Mouse (Mus musculus) liver, embryonic 12.5 days (tissue): ENCODE measurements around the gene 5330417C22Rik. TPM values are rescaled to one million over a fixed set of nuclear protein-coding genes. Genes with fewer than 3 reads are reported as not detected.
"Not testable (repeated sequence)": the region's sequence is repeated elsewhere in the genome, so short reads cannot be mapped to it uniquely, and the experiment has no call there.

Experiments
- ATAC-seq: fragments of 200-750 bp; cut with Nextera tagmentation; 2 replicates; pipeline ENCODE4 v1.8.0; 2017; ENCODE audit warnings: moderate number of reproducible peaks, mild to moderate bottlenecking, moderate library complexity
- H3K27ac ChIP-seq: fragments of 300-500 bp; sonication (generic); 2 replicates; pipeline ENCODE4 v1.5.1; 2016; ENCODE audit warnings: mild to moderate bottlenecking
- H3K27me3 ChIP-seq: fragments of 300-500 bp; sonication (generic); replicated peaks from 2 replicates; pipeline ENCODE4 v1.6.1; 2016; ENCODE audit warnings: mild to moderate bottlenecking, moderate library complexity
- H3K36me3 ChIP-seq: fragments of 300-500 bp; sonication (generic); 2 replicates; pipeline ENCODE4 v1.6.1; 2016; ENCODE audit warnings: mild to moderate bottlenecking, moderate library complexity
- H3K4me1 ChIP-seq: fragments of 300-500 bp; sonication (generic); 2 replicates; pipeline ENCODE4 v1.6.1; 2016
- H3K4me2 ChIP-seq: fragments of 300-500 bp; sonication (generic); 2 replicates; pipeline ENCODE4 v1.6.1; 2016; ENCODE audit warnings: mild to moderate bottlenecking, moderate library complexity
- H3K4me3 ChIP-seq: fragments of 300-500 bp; sonication (generic); 2 replicates; pipeline ENCODE4 v1.5.1; 2016; ENCODE audit warnings: mild to moderate bottlenecking, moderate library complexity
- H3K9ac ChIP-seq: fragments of 300-500 bp; sonication (generic); 2 replicates; pipeline ENCODE4 v1.6.1; 2016; ENCODE audit warnings: mild to moderate bottlenecking, moderate library complexity
- H3K9me3 ChIP-seq: fragments of 300-500 bp; sonication (generic); replicated peaks from 2 replicates; pipeline ENCODE4 v1.6.1; 2016; ENCODE audit warnings: mild to moderate bottlenecking, moderate library complexity
- WGBS: fragments of 180-500 bp; shearing (Covaris S2); methylation state at CpG from one replicate; pipeline ENCODE4 v1.1.7; 2016; ENCODE audit not compliant: insufficient replicate concordance; 5-methylcytosine and 5-hydroxymethylcytosine counted together
- polyA plus RNA-seq: library from polyadenylated mRNA; unstranded; fragments of >200 nt; fragmentation: Nextera tagmentation; extraction: Ambion mirVana; gene quantifications from 2 replicates; pipeline ENCODE4 v1.2.1, GENCODE M21; 2016

5330417C22Rik gene
- polyA plus RNA-seq, result 0.08 and 0.13 TPM in 2 replicates

DNA sequence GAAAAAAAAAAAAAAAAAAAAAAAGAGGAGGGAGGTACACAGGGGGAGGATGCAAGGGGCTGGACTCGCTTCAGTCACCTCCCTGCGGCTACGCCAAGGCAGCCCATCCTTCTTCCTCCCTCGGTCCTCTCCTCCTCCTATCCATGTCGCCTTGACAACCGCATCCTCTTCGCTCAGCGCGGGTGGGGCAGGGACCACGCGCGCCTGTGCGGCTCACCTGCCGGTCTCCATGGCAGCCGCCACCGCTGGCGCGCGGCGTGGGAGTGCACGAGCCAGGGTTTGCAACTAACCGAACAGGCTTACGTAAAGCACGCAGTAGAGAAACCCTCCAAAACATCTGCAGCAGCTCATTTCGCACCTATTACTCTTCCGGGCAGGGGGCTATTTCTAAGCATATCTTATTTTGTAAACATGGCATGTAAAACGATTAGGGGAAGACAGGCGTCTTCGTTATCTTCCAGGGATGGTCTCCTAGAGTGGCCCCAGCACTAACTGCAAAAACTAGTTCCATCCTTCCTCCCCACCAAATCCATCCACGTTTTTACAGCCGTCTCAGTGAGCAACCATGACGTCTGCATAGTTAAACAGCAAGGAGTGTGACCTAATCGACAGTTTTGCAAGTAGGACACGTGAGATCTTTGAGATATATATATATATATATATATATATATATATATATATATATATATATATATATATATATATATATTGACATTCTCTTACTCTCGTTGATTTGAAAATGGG, at the start of gene 5330417C22Rik:
Gene 5330417C22Rik, minus strand, starts transcription at position 20 of the 744 bp plus-strand sequence.
- peaks cover 13% of the 10 kb centered on the region for H3K4me1 ChIP-seq
- H3K27me3 ChIP-seq, result peaks cover 63% of the 10 kb centered on the region
- no peak; the same call in 1 of the 2 replicates for ATAC-seq
- H3K9ac ChIP-seq, result no peak within 1 kb of the TSS
- H3K9me3 ChIP-seq, result no peaks in the 10 kb centered on the region
- peak within 1 kb of the TSS; percentile 40 for H3K4me3 ChIP-seq
- H3K36me3 ChIP-seq, result no peaks in the 10 kb centered on the region
- H3K4me2 ChIP-seq, result peak within 1 kb of the TSS; percentile 57
- H3K27ac ChIP-seq, result no peak within 1 kb of the TSS
- whole genome bisulfite sequencing, result 5% methylated on average over 34 of the region's 35 CpGs

DNA sequence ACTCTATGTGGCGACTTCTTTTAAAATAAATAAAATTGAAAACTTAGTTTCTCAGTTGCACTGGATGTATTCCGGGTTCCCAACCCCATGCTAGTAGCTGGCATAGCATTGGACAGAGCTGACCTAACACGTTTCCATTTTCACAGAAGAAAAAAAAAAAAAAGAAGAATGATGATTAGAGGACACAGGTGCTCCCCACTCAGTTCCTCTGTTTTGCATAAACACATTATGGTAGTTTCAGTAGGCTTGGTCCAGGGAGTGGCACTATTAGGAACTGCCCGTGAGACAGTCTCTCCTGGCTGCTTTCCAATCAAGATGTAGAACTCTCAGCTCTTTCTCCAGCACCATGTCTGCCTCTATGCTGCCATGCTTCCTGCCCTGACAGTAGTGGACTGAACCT, 48.2 kb upstream of the 5330417C22Rik start:
- 61% methylated on average over 4 of the region's 4 CpGs for WGBS
- Histone ChIP-seq H3K4me1 (no peaks in the 10 kb centered on the region), H3K36me3 (no peaks in the 10 kb centered on the region; the same call in 1 of the 2 replicates), H3K4me2 (no peak overlapping the region), H3K27ac (no peak overlapping the region), H3K4me3 (no peak overlapping the region), H3K27me3 (no peaks in the 10 kb centered on the region), H3K9me3 (no peaks in the 10 kb centered on the region), H3K9ac (no peak overlapping the region)
- ATAC-seq, result no peak

DNA sequence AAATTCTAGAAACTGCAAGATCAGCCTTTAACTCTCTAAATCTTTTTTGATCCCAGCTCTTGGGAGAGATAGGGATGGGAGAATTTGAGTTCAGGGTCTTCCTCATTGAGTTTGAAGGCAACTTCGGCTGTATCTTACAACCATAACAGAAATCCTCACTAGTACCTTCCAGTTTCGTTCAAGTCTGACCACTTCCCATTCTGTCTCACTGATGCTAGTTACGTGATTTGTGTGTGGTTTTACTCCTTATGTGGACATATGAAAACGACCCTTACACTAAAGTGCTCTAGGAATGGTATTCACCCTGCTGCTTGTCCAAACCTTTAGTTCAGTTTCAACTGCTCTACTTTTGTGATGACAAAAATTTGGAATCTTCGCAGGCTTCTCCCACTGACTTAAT, 37.7 kb upstream of the 5330417C22Rik start:
- Histone ChIP-seq H3K4me2 (0 out of 2 replicates have a peak overlapping the region, but pooled peaks have one; percentile 85), H3K27ac (no peak overlapping the region), H3K4me1 (peaks cover 34% of the 10 kb centered on the region), H3K9ac (no peak overlapping the region; the same call in 1 of the 2 replicates), H3K36me3 (peaks cover 16% of the 10 kb centered on the region), H3K9me3 (no peaks in the 10 kb centered on the region), H3K27me3 (0 out of 2 replicates have a peak, but pooled peaks cover 2% of the 10 kb centered on the region), H3K4me3 (no peak overlapping the region)
- no peak for ATAC-seq
- WGBS, result 65% methylated on average over 5 of the region's 5 CpGs

DNA sequence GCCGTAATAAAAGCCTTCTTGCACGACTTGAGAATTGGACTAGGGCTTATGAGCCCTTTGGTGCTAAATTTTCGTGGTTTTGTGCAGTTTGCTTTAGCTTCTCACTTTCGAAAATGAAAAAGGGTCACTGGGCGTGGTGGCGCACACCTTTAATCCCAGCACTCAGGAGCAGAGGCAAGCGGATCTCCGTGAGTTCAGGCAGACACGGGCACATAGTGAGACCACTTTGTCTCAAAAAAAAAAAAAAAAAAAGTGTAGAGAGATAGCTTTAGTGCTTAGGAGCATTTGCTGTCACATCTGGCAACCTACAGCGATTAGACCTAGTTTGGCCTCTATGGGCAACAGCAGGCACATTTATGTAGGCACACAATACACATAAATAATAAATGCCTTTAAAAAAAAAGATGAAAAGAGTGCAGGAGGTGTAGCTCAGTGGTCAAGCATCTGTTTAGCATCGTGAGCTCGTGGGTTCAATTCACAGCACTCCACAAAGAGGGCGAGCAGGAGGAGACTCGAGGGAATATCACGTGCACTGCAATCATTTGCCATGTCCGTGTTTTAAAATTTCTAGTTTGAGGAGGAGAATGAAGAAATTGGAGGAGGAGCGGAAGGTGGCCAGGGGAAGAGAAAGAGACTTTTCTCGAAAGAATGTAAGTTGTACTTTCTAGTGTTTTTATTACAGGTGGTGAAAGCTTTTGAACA, 36.1 kb upstream of the 5330417C22Rik start:
- Histone ChIP-seq H3K27ac (peak overlapping the region; percentile 75), H3K9ac (peak overlapping the region; percentile 84), H3K4me2 (peak overlapping the region; percentile 85), H3K4me3 (peak overlapping the region; percentile 79), H3K27me3 (peaks cover 16% of the 10 kb centered on the region; the same call in 1 of the 2 replicates), H3K9me3 (no peaks in the 10 kb centered on the region), H3K36me3 (peaks cover 4% of the 10 kb centered on the region; the same call in 1 of the 2 replicates), H3K4me1 (peaks cover 34% of the 10 kb centered on the region)
- no peak for ATAC-seq
- WGBS, result 39% methylated on average over 18 of the region's 18 CpGs

DNA sequence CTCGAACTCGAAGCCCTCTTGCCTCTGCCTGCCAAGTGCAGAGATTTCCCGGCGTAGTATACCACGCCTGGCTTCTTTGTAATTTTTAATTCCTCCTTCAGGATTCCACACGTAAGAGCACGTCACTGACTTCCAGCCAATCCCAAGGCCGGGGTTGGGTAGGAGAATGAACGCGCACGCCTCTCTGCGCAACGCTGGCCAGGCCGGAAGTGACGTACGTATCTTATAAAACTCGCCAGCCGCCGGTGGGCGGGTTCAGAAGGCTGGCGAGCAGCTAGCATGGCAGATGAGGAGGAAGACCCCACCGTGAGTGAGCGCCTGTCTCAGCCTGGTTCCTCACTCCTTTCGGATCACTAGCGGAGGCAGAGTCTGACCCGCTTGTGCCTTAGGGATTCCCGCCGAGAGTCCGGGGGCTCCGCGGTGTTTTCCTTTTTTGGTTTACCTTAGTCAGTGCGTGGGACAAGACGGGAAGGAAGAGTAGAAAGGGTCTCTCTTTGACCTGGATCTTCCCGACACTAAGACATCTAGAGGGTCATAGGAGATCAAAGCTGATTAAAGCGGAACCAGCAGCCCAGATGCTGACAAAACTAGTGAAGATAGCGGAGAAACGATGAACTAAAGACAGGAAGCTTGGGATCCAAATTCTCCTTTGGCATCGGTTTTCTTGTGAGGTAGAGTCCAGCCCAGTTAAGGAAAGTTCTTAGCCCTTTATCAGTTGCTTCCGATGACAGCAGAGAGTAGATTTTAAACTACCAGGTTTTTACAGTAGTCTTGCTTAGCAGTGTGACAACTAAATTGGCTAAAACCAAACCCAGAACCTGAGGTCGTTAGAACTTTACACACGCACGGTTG, 35.3 kb upstream of the 5330417C22Rik start, which contains the start of gene Taf13:
Gene Taf13, plus strand, starts transcription at position 256 of the 852 bp plus-strand sequence.
- Histone ChIP-seq H3K9me3 (no peaks in the 10 kb centered on the region), H3K36me3 (peaks cover 4% of the 10 kb centered on the region; the same call in 1 of the 2 replicates), H3K9ac (peak within 1 kb of the TSS; percentile 84), H3K4me2 (peak within 1 kb of the TSS; percentile 85), H3K27ac (peak within 1 kb of the TSS; percentile 75), H3K4me1 (peaks cover 34% of the 10 kb centered on the region), H3K27me3 (peaks cover 16% of the 10 kb centered on the region; the same call in 1 of the 2 replicates), H3K4me3 (peak within 1 kb of the TSS; percentile 79)
- under 1% methylated on average over 42 of the region's 42 CpGs for WGBS
- peak; percentile 99 for ATAC-seq

DNA sequence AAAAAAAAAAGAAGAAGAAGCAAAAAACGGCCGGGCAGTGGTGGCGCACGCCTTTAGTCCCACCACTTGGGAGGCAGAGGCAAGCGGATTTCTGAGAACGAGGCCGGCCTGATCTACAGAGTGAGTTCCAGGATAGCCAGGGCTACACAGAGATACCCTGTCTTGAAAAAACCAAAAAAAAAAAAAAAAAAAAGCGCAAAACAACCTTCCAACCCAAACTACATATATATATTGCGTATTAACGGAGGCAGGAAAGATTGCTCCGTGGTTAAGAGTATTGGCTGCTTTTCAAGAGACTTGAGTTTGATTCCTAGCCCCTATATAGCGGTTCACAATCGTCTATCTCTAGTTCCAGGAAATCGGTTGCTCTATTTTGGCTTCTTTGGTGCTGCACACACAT, 34.5 kb upstream of the 5330417C22Rik start:
- 79% methylated on average over 14 of the region's 14 CpGs for WGBS

DNA sequence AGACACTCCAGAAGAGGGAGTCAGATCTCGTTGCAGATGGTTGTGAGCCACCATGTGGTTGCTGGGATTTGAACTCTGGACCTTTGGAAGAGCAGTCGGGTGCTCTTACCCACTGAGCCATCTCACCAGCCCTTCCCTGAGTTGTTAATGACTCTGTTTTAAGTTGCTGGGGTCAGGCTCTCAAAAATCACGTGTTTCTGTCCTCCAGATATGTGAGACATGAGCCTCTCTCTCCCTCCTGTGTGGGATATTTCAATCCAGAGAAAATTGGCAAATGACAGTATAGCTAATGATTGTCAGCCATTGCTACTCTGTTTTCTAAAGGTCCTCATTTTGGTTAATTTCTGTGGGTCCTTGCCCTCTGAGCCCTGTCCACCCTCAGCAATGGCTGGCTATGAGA, 33.3 kb upstream of the 5330417C22Rik start:
- not testable (repeated sequence) for ATAC-seq, H3K36me3 ChIP-seq, H3K4me3 ChIP-seq, H3K9me3 ChIP-seq, H3K4me2 ChIP-seq, H3K27ac ChIP-seq, H3K9ac ChIP-seq
- Histone ChIP-seq H3K27me3 (peaks cover 16% of the 10 kb centered on the region; the same call in 1 of the 2 replicates), H3K4me1 (peaks cover 29% of the 10 kb centered on the region)
- 42% methylated on average over 3 of the region's 3 CpGs for WGBS

More for the DNA sequence above, 34.5 kb upstream of the 5330417C22Rik start:
- Histone ChIP-seq H3K36me3 (peaks cover 4% of the 10 kb centered on the region; the same call in 1 of the 2 replicates), H3K9ac (0 out of 2 replicates have a peak overlapping the region, but pooled peaks have one; percentile 12), H3K27ac (no peak overlapping the region), H3K9me3 (no peaks in the 10 kb centered on the region), H3K4me2 (peak overlapping the region; percentile 85), H3K27me3 (peaks cover 16% of the 10 kb centered on the region; the same call in 1 of the 2 replicates), H3K4me1 (peaks cover 34% of the 10 kb centered on the region), H3K4me3 (peak overlapping the region; percentile 79)
- ATAC-seq, result no peak

DNA sequence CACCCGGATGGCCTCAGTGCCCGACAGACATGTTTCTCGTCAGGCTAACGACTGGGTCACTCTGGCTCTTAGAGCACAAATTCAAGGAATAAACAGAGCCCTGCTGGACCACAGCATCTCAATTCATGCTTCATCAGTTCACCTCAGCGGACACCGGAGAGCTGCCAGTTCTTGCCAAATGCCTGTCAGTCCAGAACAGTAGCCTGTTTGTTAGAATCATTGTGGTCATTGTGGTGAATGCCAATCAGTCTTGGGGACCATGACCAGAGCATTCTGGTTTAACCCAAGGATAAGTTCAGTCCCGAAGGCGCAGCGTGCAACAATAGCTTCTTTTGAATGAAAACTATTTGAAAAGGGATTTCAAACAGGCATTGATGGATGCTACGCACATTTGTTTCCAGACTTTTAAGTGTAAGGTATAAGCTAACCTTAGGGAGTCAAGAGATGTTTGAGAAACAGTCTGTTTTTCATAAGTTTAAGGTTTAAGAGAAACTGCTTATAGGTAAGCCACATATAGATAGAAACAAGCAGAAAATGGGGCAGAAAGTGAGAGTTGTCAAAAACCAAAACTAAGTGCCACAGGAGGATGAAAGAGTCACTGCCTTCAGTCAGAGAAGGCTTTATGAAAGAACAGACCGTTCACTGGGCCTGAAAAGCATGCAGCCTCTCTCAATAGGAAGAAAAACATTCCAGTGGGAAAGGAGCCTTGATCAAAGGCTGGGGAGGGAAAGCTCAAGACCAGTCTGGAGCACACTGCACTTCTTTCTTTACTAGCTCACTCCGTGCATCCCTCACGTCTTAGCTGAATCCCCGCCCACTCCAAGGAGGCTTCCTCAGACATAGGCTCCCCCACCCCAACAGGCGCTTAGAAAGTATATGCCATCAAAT, 31.9 kb upstream of the 5330417C22Rik start:
- peaks cover 22% of the 10 kb centered on the region for H3K4me1 ChIP-seq
- WGBS, result 56% methylated on average over 15 of the region's 15 CpGs
- peaks cover 16% of the 10 kb centered on the region; the same call in 1 of the 2 replicates for H3K27me3 ChIP-seq
- no peak overlapping the region for H3K27ac ChIP-seq
- H3K4me3 ChIP-seq, result no peak overlapping the region
- ATAC-seq, result no peak
- H3K4me2 ChIP-seq, result no peak overlapping the region
- no peak overlapping the region for H3K9ac ChIP-seq
- no peaks in the 10 kb centered on the region for H3K36me3 ChIP-seq
- no peaks in the 10 kb centered on the region for H3K9me3 ChIP-seq

DNA sequence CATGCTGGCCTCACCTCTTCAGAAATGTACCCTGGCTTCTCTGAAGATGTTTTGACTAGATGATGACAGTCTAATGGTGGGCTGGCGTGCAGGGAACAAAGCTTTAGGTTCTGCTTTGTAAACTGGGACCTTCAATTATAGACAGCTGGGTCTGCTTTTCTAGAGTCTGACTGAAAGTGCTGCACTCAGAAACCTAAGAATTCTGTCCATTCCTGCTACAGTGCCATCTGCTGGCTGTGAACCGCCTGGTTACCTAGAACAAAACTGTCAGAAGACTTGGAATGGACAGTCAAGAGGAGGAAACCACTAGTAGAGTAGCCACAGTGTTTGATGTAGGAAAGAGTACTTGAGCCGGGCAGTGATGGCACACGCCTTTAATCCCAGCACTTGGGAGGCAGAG, 27.0 kb upstream of the 5330417C22Rik start:
- no peak for ATAC-seq
- H3K36me3 ChIP-seq, result peaks cover 22% of the 10 kb centered on the region
- peak overlapping the region; percentile 77 for H3K4me3 ChIP-seq
- no peaks in the 10 kb centered on the region for H3K9me3 ChIP-seq
- peaks cover 7% of the 10 kb centered on the region; the same call in 1 of the 2 replicates for H3K27me3 ChIP-seq
- peaks cover 39% of the 10 kb centered on the region for H3K4me1 ChIP-seq
- WGBS, result under 1% methylated on average over 4 of the region's 4 CpGs
- H3K9ac ChIP-seq, result peak overlapping the region; percentile 80
- H3K27ac ChIP-seq, result peak overlapping the region; percentile 93
- H3K4me2 ChIP-seq, result peak overlapping the region; percentile 81

DNA sequence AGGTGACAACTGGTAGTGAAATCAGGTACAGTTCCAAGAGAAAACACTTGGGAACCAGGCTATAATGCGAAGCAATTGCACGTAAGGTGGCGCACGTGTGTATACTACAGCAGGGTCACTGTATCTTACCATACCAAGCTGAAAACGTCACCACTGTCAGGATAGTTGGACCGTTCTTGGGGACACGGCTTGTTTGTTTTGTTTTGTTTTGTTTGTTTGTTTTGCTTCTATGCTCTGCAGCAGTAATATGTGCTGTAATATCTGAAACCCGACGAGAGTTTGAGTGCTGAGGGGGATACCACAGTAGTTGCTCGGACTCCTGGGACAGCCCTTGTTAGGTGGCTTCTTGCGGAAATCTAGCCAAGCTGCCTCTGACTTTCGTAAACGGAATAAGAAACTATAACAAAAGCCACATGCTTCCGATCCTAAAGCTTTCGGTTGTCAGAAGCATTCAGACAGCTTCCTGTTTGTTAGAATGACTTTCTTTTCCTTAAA, 26.5 kb upstream of the 5330417C22Rik start:
- Histone ChIP-seq H3K9me3 (no peaks in the 10 kb centered on the region), H3K27me3 (peaks cover 2% of the 10 kb centered on the region; the same call in 1 of the 2 replicates), H3K4me1 (peaks cover 44% of the 10 kb centered on the region), H3K27ac (peak overlapping the region; percentile 93), H3K9ac (peak overlapping the region; percentile 80), H3K4me2 (peak overlapping the region; percentile 81), H3K4me3 (peak overlapping the region; percentile 77), H3K36me3 (peaks cover 26% of the 10 kb centered on the region)
- WGBS, result 3% methylated on average over 15 of the region's 15 CpGs
- ATAC-seq, result peak; percentile 72
